Comparison of ENCODE assay signal across 17 mouse cellular contexts in the genomic region with DNA sequence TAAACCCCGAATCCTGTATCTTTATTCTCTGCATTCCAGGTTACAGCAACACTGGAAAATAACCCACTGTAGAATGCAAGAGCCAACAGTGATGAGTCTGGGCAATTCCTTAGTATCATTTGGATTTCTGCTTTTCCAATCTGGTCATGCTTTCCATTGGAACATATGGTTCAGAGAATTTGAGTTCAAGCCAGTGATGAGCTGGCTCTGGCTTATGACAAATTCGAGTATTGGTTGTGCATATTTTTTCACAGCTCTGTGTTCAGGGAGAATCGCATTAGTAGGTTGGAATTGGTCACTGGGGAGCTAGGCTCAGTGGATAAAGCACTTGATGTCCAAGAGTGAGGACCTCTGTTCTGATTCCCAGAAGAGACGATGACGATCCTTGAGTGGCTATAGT. TPM values are rescaled to one million over a fixed set of nuclear protein-coding genes. Genes with fewer than 3 reads are reported as not detected.
DNase-seq lines count a peak whose midpoint lies in the region; ATAC-seq lines count a peak whose summit lies in the region.
"Had no signal": no experiment of that assay in that cellular context is flagged by ENCODE, and none has a peak within 500 bp of the region (broad histone marks: within the 10 kb centered on the region; RNA-seq: fewer than 3 reads in every experiment).

No protein-coding gene starts in this region.

- ATAC-seq in forebrain, embryonic 16.5 days: peak; percentile 66
- ATAC-seq in hindbrain, embryonic 14.5 days (ENCODE audit: low FRiP score): no peak

- peak; percentile 5 to 51 for DNase-seq in frontal cortex, postnatal 36 days (ENCODE audit: low spot score in 2 of 2)
- DNase-seq in frontal cortex, postnatal 14 days (ENCODE audit: low spot score in 2 of 2): no peak
- DNase-seq in layer of hippocampus, adult 8-10 months (ENCODE audit: low spot score in 2 of 2): peak; percentile 55 to 59
- peak; percentile 34 to 42 for DNase-seq in right cerebral cortex, postnatal 10 days (ENCODE audit: low spot score in 2 of 2)
- DNase-seq in thymus, postnatal 4 days: no peak
- no peak for DNase-seq in hindbrain, embryonic 14.5 days (ENCODE audit: low spot score)
- DNase-seq: adrenal gland, postnatal 14 days; lung, adult 18-20 months; lung, postnatal 4 days; thymus, adult 18-20 months had no signal

- H3K4me3 ChIP-seq in forebrain, embryonic 16.5 days (replicated peaks; ENCODE audit: low read length): no peak overlapping the region
- H3K4me3 ChIP-seq in hindbrain, embryonic 14.5 days (replicated peaks; ENCODE audit: low read length): no peak overlapping the region
- H3K4me3 ChIP-seq: embryonic facial prominence, embryonic 13.5 days; hindbrain, embryonic 10.5 days; kidney, embryonic 15.5 days; limb, embryonic 15.5 days; midbrain, embryonic 12.5 days; myocyte had no signal

- 0 out of 2 replicates have a peak, but pooled peaks cover 2% of the 10 kb centered on the region for H3K27me3 ChIP-seq in forebrain, embryonic 16.5 days (replicated peaks; ENCODE audit: control insufficient read depth, insufficient read depth, low read length)
- H3K27me3 ChIP-seq in hindbrain, embryonic 14.5 days (ENCODE audit: control insufficient read depth, insufficient read depth, low read length): no peaks in the 10 kb centered on the region
- H3K27me3 ChIP-seq: embryonic facial prominence, embryonic 13.5 days; kidney, embryonic 15.5 days; limb, embryonic 15.5 days; midbrain, embryonic 12.5 days had no signal

- H3K4me1 ChIP-seq in forebrain, embryonic 16.5 days (replicated peaks; ENCODE audit: control insufficient read depth, insufficient read depth, low read length): no peaks in the 10 kb centered on the region
- no peaks in the 10 kb centered on the region for H3K4me1 ChIP-seq in hindbrain, embryonic 14.5 days (replicated peaks; ENCODE audit: control insufficient read depth, insufficient read depth, low read length)
- H3K4me1 ChIP-seq: embryonic facial prominence, embryonic 13.5 days; hindbrain, embryonic 10.5 days; kidney, embryonic 15.5 days; limb, embryonic 15.5 days; midbrain, embryonic 12.5 days had no signal

- H3K27ac ChIP-seq in forebrain, embryonic 16.5 days (ENCODE audit: low read length): no peak overlapping the region
- no peak overlapping the region for H3K27ac ChIP-seq in hindbrain, embryonic 14.5 days
- H3K27ac ChIP-seq: embryonic facial prominence, embryonic 13.5 days; hindbrain, embryonic 10.5 days; kidney, embryonic 15.5 days; limb, embryonic 15.5 days; midbrain, embryonic 12.5 days had no signal

- WGBS in forebrain, embryonic 16.5 days: 76% methylated on average over 5 of the region's 5 CpGs
- WGBS in hindbrain, embryonic 14.5 days: 89% methylated on average over 5 of the region's 5 CpGs

- H3K9me3 ChIP-seq in forebrain, embryonic 16.5 days (ENCODE audit: control insufficient read depth, low read length): no peaks in the 10 kb centered on the region
- H3K9me3 ChIP-seq in hindbrain, embryonic 14.5 days (ENCODE audit: control insufficient read depth, low read length): no peaks in the 10 kb centered on the region
- H3K9me3 ChIP-seq: embryonic facial prominence, embryonic 13.5 days; hindbrain, embryonic 10.5 days; kidney, embryonic 15.5 days; limb, embryonic 15.5 days; midbrain, embryonic 12.5 days had no signal

- no peaks in the 10 kb centered on the region for H3K36me3 ChIP-seq in forebrain, embryonic 16.5 days (ENCODE audit: control insufficient read depth, insufficient read depth)
- no peaks in the 10 kb centered on the region for H3K36me3 ChIP-seq in hindbrain, embryonic 14.5 days (replicated peaks; ENCODE audit: control insufficient read depth, insufficient read depth)
- H3K36me3 ChIP-seq: embryonic facial prominence, embryonic 13.5 days; hindbrain, embryonic 10.5 days; kidney, embryonic 15.5 days; limb, embryonic 15.5 days; midbrain, embryonic 12.5 days had no signal

- H3K4me2 ChIP-seq in forebrain, embryonic 16.5 days (ENCODE audit: low read length): no peak overlapping the region
- H3K4me2 ChIP-seq in hindbrain, embryonic 14.5 days (replicated peaks): no peak overlapping the region
- H3K4me2 ChIP-seq: embryonic facial prominence, embryonic 13.5 days; kidney, embryonic 15.5 days; limb, embryonic 15.5 days; midbrain, embryonic 12.5 days had no signal

- H3K9ac ChIP-seq in forebrain, embryonic 16.5 days (replicated peaks; ENCODE audit: low read depth, low read length): no peak overlapping the region
- no peak overlapping the region for H3K9ac ChIP-seq in hindbrain, embryonic 14.5 days
- H3K9ac ChIP-seq: embryonic facial prominence, embryonic 13.5 days; kidney, embryonic 15.5 days; limb, embryonic 15.5 days; midbrain, embryonic 12.5 days had no signal

RNA-seq across cellular contexts. Expression of a gene that starts 36.8 kb away (rescaled TPM):
- polyA plus RNA-seq in forebrain, embryonic 16.5 days (2015; fragmentation: Nextera tagmentation; extraction: Ambion mirVana): 23.8 and 24.8 TPM in 2 replicates
- total RNA-seq in layer of hippocampus, adult 8-10 months (2022): 10 to 100 TPM; 83.3 to 88.6 (median 85.4) TPM
- polyA plus RNA-seq in hindbrain, embryonic 14.5 days (2014; fragmentation: Nextera tagmentation; extraction: Ambion mirVana): 43.7 and 46.8 TPM in 2 replicates

Comparison
In these comparisons a context has a peak if more than half of its experiments do, and no peak if none do; other contexts are left out.
1. DNase-seq: peak in frontal cortex, postnatal 36 days (2 of 2), layer of hippocampus, adult 8-10 months (2 of 2) and right cerebral cortex, postnatal 10 days (2 of 2); none in frontal cortex, postnatal 14 days (0 of 2), thymus, postnatal 4 days (single experiment) and hindbrain, embryonic 14.5 days (single experiment).